Mouse (Mus musculus): ENCODE results near the gene Col19a1.

The Col19a1 gene

DNA sequence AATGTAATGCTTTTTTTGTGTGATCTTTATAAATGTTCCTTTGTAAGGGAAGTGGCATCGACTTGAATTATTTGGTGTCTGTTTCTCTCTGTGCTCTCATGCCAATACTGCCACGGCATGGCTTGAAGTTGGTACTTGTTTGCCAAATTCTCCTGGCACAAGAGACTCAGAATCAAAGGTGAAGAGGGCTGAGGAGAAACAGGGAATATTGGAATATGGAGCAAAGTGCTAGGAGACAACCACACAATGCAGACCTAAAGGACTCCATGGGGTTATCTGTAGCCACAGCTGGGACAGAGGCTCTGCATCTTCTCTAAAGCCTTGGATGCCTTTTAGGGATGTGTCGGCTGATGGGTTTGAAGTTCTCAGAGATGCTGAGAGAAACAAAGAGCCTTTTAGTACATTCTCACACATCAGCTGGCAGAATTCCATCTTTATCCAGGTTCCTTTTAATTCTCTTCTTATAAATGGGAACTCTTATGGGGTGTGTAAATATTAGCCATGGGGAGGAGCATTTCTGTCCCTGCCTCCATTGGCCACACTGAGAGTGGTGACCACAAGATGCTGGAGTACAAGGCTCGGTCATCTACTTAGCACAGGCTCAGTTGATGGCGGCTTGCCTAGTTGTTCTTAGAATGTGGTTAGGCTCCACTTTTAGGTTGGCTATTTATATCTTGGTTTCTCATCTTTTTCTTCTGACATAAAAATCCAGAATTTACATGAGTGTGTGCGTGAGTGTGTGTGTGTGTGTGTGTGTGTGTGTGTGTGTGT is 360.1 kb downstream of the Col19a1 start:
- DNase-seq (ENCODE audit: low spot score): no peak

DNA sequence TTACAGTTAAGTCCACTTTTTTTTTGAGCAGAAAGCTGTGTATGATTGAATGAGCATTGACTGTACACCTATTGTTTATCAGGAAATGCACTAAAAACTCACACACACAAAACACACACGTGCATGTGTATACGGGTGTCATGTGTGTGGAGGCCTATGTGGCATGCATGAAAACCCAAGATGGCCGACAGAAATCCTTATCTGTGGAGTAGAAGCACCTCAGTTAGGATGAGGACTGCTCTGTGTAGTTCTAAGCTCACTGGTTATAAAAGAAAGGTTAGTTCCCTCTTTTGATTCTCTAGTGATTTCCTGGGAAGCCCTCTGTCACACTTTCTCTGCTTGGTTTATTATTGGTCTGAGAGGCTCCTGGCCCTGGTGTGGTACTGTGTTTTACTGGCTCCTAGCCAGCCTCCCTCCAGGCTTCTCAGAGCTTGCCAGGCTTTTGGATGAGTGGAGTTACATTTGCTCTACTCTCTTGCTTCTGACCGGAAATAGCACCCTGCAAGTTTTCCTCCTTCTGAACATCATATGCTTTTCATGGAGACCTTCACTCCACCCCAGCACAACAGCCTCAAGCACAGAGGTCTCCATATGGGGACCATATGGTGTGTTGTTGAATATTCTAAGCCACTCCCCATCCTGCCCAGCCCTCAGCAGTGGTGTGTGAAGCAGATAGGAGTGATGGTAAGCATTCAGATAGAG is 361.3 kb downstream of the Col19a1 start:
- no peak for DNase-seq (ENCODE audit: low spot score)

DNA sequence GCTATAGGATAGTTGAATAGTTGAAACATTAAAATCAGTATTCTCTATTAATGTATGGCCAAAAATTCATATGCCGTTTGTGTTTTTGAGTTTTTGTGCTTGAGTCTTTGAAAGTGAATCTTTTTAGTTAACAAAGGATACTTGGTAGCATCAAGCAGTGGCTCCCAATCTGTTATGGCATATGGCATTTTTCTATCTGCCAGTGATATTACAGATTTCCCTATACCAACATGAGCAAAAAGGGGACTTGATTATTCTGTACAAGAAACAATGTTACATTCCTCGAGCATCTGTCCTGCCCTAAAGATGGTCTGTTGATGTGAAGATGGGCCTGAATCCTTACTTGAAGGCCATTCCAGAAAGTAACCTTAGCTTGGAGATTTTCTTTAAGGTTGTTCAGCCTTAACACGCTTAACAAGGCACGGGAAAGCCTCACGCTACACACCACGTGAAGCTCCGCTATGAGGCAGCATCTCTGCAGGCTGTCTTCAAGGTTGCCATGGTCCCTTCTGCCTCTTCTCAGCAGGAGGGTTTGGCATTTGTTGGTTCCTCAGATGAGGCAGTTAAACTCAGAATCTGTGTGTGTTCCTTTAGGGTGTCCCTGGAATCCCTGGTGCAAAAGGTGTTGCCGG is 364.2 kb downstream of the Col19a1 start:
- no peak for DNase-seq (ENCODE audit: low spot score)

DNA sequence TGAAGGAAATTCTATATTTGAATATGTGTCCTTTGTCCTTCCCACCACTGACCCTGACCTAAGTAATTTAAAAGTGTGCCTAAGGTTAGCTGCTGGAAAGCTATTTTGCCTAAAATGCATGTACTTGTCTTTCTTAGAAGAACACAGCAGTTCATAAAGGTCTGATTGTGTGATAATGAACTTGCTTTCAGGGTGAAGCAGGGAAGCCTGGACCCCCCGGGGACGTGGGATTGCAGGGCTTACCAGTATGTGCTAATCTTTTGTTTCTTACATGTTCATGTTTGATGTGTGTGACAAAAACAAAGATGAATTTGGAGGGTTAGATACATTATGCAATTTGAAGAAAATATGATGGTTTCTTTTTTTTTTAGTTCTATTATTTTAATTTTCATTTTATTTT is 365.0 kb downstream of the Col19a1 start:
- no peak for DNase-seq (ENCODE audit: low spot score)

DNA sequence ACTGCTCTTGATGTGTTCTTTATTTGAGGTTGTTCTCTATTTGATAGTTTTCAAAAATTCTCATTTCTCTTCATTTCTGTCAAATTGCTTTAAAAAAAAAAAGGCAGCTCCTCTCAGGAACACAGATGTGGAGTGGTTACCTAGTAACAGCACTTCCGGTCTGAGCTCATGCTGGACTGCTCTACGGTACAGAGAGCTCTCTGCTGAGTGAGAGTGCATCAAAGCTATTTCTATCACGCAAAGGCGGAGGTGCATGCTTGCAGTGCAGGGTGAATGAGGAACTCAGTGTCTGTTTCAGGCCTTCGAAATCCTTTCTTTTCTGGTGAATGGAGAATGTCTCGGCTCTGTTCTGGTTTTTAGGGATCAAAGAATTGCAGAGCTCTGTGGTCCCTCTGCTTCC is 368.2 kb downstream of the Col19a1 start:
- DNase-seq (ENCODE audit: low spot score): no peak

Measured in urinary bladder, postnatal 10 days (tissue).